ENCODE assay signal across 9 mouse cellular contexts in genomic region chr11:96298895-96299667, GRCm38 (mm10). TPM values are rescaled to one million over a fixed set of nuclear protein-coding genes. Genes with fewer than 3 reads are reported as not detected.
DNase-seq lines count a peak whose midpoint lies in the region; ATAC-seq and TF ChIP-seq lines count a peak whose summit lies in the region.
"Had no signal": no experiment of that assay in that cellular context is flagged by ENCODE, and none has a peak within 500 bp of the region (broad histone marks: within the 10 kb centered on the region; RNA-seq: fewer than 3 reads in every experiment).

No protein-coding gene starts in this region.

- H3K36me3 ChIP-seq in intestine, embryonic 14.5 days (ENCODE audit: control insufficient read depth, insufficient read depth, low read length), result no peaks in the 10 kb centered on the region
- no peaks in the 10 kb centered on the region for H3K36me3 ChIP-seq in stomach, postnatal 0 days (ENCODE audit: control insufficient read depth, insufficient read depth, low read length)

- H3K4me2 ChIP-seq in intestine, embryonic 14.5 days (ENCODE audit: low read length), result peak overlapping the region; percentile 89
- H3K4me2 ChIP-seq in stomach, postnatal 0 days (replicated peaks; ENCODE audit: low read depth), result peak overlapping the region; percentile 50

- DNase-seq in urinary bladder, postnatal 14 days (ENCODE audit: low spot score), result peak; percentile 75
- DNase-seq in urinary bladder, postnatal 25 days (ENCODE audit: low spot score), result no peak
- peak; percentile 86 for DNase-seq in intestine, embryonic 14.5 days (ENCODE audit: low spot score)
- peak; percentile 8 for DNase-seq in liver
- no peak for DNase-seq in stomach, postnatal 0 days (ENCODE audit: low spot score)
- DNase-seq in Muller cell, postnatal 12 days (ENCODE audit: inconsistent ontology term), result no peak
- DNase-seq in left cerebral cortex, adult 18-20 months (ENCODE audit: low spot score in 2 of 2), result no peak
- DNase-seq in layer of hippocampus, postnatal 25 days (ENCODE audit: extremely low spot score in 1 of 2, low spot score in 1 of 2), result no peak
- DNase-seq: gastrocnemius, postnatal 14 days had no signal

- H3K9me3 ChIP-seq in intestine, embryonic 14.5 days (ENCODE audit: control insufficient read depth, low read length), result no peaks in the 10 kb centered on the region
- H3K9me3 ChIP-seq in stomach, postnatal 0 days (ENCODE audit: control insufficient read depth, low read length), result no peaks in the 10 kb centered on the region

- TF ChIP-seq EP300 in stomach, postnatal 0 days (optimal IDR thresholded peaks at IDR 0.05), result no peak

- peaks cover 36% of the 10 kb centered on the region for H3K4me1 ChIP-seq in intestine, embryonic 14.5 days (replicated peaks; ENCODE audit: control insufficient read depth, insufficient read depth, low read length)
- no peaks in the 10 kb centered on the region for H3K4me1 ChIP-seq in stomach, postnatal 0 days (replicated peaks; ENCODE audit: control insufficient read depth, insufficient read depth)

- no peak for TF ChIP-seq CTCF in stomach, postnatal 0 days (IDR thresholded peaks at IDR 0.05; ENCODE audit: low read depth)

- WGBS in intestine, embryonic 14.5 days, result under 1% methylated on average over 66 of the region's 66 CpGs
- WGBS in stomach, postnatal 0 days, result 1% methylated on average over 66 of the region's 66 CpGs

- ATAC-seq in intestine, embryonic 14.5 days (replicated peaks; ENCODE audit: low FRiP score, low TSS enrichment, low read depth), result no peak
- peak; percentile 27; the same call in 1 of the 2 replicates for ATAC-seq in stomach, postnatal 0 days (ENCODE audit: low FRiP score, low TSS enrichment)

- H3K4me3 ChIP-seq in intestine, embryonic 14.5 days (ENCODE audit: low read depth, low read length), result peak overlapping the region; percentile 57
- peak overlapping the region; percentile 54 for H3K4me3 ChIP-seq in stomach, postnatal 0 days (ENCODE audit: low read depth, low read length)

- peak overlapping the region; percentile 82 for H3K27ac ChIP-seq in intestine, embryonic 14.5 days (ENCODE audit: low read depth)
- H3K27ac ChIP-seq in stomach, postnatal 0 days (replicated peaks), result peak overlapping the region; percentile 84

- H3K9ac ChIP-seq in intestine, embryonic 14.5 days (ENCODE audit: low read length), result peak overlapping the region; percentile 79
- H3K9ac ChIP-seq in stomach, postnatal 0 days (ENCODE audit: low read length), result peak overlapping the region; percentile 68

- H3K27me3 ChIP-seq in intestine, embryonic 14.5 days (replicated peaks; ENCODE audit: control insufficient read depth, insufficient read depth, low read length), result peaks cover 40% of the 10 kb centered on the region
- H3K27me3 ChIP-seq in stomach, postnatal 0 days (ENCODE audit: control insufficient read depth, insufficient read depth, low read length), result peaks cover 3% of the 10 kb centered on the region; the same call in 1 of the 2 replicates

RNA-seq across cellular contexts. Expression of gene Hoxb5, which starts 4.1 kb away (rescaled TPM):
- polyA plus RNA-seq in intestine, embryonic 14.5 days (2014; fragmentation: Nextera tagmentation; extraction: Ambion mirVana), result 49.6 and 51.6 TPM in 2 replicates
- 7.5 and 8.2 TPM in 2 replicates for polyA plus RNA-seq in stomach, postnatal 0 days (2015; fragmentation: Nextera tagmentation; extraction: Ambion mirVana)
- not detected for total RNA-seq in left cerebral cortex, adult 18-20 months (2021)
- not detected for total RNA-seq in layer of hippocampus, postnatal 25 days (2021)

RNA-seq across cellular contexts. Expression of gene Hoxb6, which starts 6.8 kb away (rescaled TPM):
- 18.1 and 24.1 TPM in 2 replicates for polyA plus RNA-seq in intestine, embryonic 14.5 days (2014; fragmentation: Nextera tagmentation; extraction: Ambion mirVana)
- polyA plus RNA-seq in stomach, postnatal 0 days (2015; fragmentation: Nextera tagmentation; extraction: Ambion mirVana), result 6.9 and 7.9 TPM in 2 replicates
- not detected for total RNA-seq in left cerebral cortex, adult 18-20 months (2021)
- not detected for total RNA-seq in layer of hippocampus, postnatal 25 days (2021)

RNA-seq across cellular contexts. Expression of gene Hoxb7, which starts 12.7 kb away (rescaled TPM):
- polyA plus RNA-seq in intestine, embryonic 14.5 days (2014; fragmentation: Nextera tagmentation; extraction: Ambion mirVana), result 11.7 and 13.2 TPM in 2 replicates
- polyA plus RNA-seq in stomach, postnatal 0 days (2015; fragmentation: Nextera tagmentation; extraction: Ambion mirVana), result 5.5 and 6.0 TPM in 2 replicates
- not detected for total RNA-seq in left cerebral cortex, adult 18-20 months (2021)
- total RNA-seq in layer of hippocampus, postnatal 25 days (2021), result not detected

RNA-seq across cellular contexts. Expression of gene Hoxb8, which starts 17.4 kb away (rescaled TPM):
- polyA plus RNA-seq in intestine, embryonic 14.5 days (2014; fragmentation: Nextera tagmentation; extraction: Ambion mirVana), result 1.5 and 1.7 TPM in 2 replicates
- 0.42 and 0.83 TPM in 2 replicates for polyA plus RNA-seq in stomach, postnatal 0 days (2015; fragmentation: Nextera tagmentation; extraction: Ambion mirVana)
- not detected for total RNA-seq in left cerebral cortex, adult 18-20 months (2021)
- total RNA-seq in layer of hippocampus, postnatal 25 days (2021), result not detected

RNA-seq across cellular contexts. Expression of gene Hoxb4, which starts 19.0 kb away (rescaled TPM):
- polyA plus RNA-seq in intestine, embryonic 14.5 days (2014; fragmentation: Nextera tagmentation; extraction: Ambion mirVana), result 3.5 and 3.8 TPM in 2 replicates
- polyA plus RNA-seq in stomach, postnatal 0 days (2015; fragmentation: Nextera tagmentation; extraction: Ambion mirVana), result 1.2 and 1.6 TPM in 2 replicates
- not detected for total RNA-seq in left cerebral cortex, adult 18-20 months (2021)
- not detected for total RNA-seq in layer of hippocampus, postnatal 25 days (2021)

Comparison
In these comparisons a context has a peak if more than half of its experiments do, and no peak if none do; other contexts are left out.
1. DNase-seq: peak in urinary bladder, postnatal 14 days (single experiment), intestine, embryonic 14.5 days (single experiment) and liver (single experiment); none in urinary bladder, postnatal 25 days (single experiment), stomach, postnatal 0 days (single experiment), Muller cell, postnatal 12 days (single experiment), left cerebral cortex, adult 18-20 months (0 of 2) and layer of hippocampus, postnatal 25 days (0 of 2).